Mouse (Mus musculus): Measurements from ENCODE around the gene Eif3c. TPM values are rescaled to one million over a fixed set of nuclear protein-coding genes. Genes with fewer than 3 reads are reported as not detected.

The Eif3c gene
- polyA plus RNA-seq, 1 experiment from 2014 or later = 184 TPM

DNA sequence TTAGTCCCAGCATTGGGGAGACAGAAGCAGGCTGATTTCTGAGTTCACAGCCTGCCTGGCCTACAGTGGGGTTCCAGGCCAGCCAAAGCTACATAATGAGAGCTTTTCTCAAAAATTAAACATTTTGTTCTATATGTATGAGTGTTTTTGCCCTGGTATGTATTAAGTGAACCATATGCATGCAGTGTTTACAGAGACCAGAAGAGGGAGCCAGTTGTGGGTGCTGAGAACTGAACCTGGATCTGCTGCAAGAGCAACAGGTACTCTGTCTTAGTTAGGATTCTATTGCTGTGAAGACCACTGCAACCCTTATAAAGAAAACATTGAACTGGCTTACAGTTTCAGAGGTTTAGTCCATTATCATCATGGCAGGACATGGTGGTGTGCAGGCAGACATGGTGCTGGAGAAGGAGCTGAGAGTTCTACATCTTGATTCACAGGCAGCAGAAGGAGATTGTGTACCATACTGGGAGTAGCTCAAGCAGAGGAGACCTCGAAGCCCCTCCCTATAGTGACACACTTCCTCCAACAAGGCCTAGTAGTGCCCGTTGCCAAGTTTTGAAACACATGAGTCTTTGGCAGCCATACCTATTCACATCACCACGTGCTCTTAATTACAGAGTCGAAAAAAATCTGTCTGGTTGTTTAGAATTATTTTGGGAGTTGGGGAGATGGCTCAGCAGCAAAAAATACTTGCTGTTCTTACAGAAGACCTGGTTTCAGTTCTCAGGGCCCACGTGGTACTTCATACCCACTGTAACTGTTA lies 28.2 kb downstream of the Eif3c start:
- Histone ChIP-seq H3K27me3 (replicated peaks; ENCODE audit: control insufficient read depth, insufficient read depth, low read length) (peaks cover 15% of the 10 kb centered on the region), H3K4me3 (ENCODE audit: low read depth, low read length) (no peak overlapping the region), H3K4me2 (ENCODE audit: low read length) (no peak overlapping the region), H3K9me3 (ENCODE audit: control insufficient read depth, low read length) (no peaks in the 10 kb centered on the region), H3K4me1 (replicated peaks; ENCODE audit: control insufficient read depth, insufficient read depth, low read length) (no peaks in the 10 kb centered on the region), H3K27ac (ENCODE audit: low read depth) (no peak overlapping the region), H3K36me3 (ENCODE audit: control insufficient read depth, insufficient read depth, low read length) (no peaks in the 10 kb centered on the region), H3K9ac (ENCODE audit: low read length) (no peak overlapping the region)
- no peak for ATAC-seq (replicated peaks; ENCODE audit: low FRiP score, low TSS enrichment, low read depth)
- no peak for DNase-seq (ENCODE audit: low spot score)
- WGBS = 79% methylated on average over 5 of the region's 5 CpGs

DNA sequence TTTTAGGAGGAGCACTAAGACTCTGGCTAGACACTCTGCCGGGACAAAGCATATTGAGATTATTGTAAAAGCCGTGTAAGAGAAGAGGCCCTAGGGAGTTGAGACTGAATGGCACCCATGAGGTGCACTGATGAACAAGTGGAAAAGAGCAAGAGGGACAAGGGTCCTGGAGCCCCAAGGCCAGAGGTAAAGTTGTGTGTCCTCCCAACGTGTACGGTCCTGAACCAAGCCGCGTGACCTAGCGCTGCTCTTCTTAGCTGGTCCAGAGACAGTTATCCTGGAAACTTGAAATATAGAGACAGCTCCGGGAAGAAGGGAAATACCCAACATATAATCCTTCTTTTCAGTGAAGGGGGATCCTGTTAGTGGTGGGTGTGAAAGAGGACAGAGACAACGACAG lies 29.7 kb downstream of the Eif3c start:
- WGBS = 60% methylated on average over 9 of the region's 9 CpGs

DNA sequence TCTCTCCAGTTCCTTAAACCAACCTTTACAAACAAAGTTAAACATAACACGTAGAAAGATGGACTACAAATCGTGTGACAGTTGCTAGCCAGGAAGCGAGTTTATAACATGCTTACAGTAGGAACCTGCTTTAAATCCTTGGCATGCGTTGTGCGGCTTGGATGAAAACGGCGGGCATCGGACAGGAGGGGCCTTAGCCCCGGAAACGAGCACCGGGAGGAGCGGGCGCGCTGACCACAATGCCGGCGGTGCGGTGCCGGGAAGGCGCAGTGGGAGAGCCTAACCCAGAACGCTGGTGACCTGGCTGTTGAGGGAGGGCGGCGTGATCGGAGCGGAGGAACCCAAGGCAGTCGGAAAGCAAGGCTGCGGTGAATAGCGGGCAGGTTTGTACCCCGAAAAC lies 30.4 kb downstream of the Eif3c start:
- DNase-seq (ENCODE audit: low spot score) (peak; percentile 69), ATAC-seq (replicated peaks; ENCODE audit: low FRiP score, low TSS enrichment, low read depth) (0 out of 2 replicates have a peak, but pooled peaks have one; percentile 40)
- Histone ChIP-seq H3K36me3 (ENCODE audit: control insufficient read depth, insufficient read depth, low read length) (no peaks in the 10 kb centered on the region), H3K4me1 (replicated peaks; ENCODE audit: control insufficient read depth, insufficient read depth, low read length) (no peaks in the 10 kb centered on the region), H3K4me2 (ENCODE audit: low read length) (peak overlapping the region; percentile 80), H3K4me3 (ENCODE audit: low read depth, low read length) (peak overlapping the region; percentile 42), H3K27me3 (replicated peaks; ENCODE audit: control insufficient read depth, insufficient read depth, low read length) (peaks cover 15% of the 10 kb centered on the region), H3K9me3 (ENCODE audit: control insufficient read depth, low read length) (no peaks in the 10 kb centered on the region), H3K9ac (ENCODE audit: low read length) (peak overlapping the region; percentile 48), H3K27ac (ENCODE audit: low read depth) (no peak overlapping the region)
- WGBS = 1% methylated on average over 28 of the region's 28 CpGs

More for the DNA sequence above, 29.7 kb downstream of the Eif3c start:
- Histone ChIP-seq H3K4me1 (replicated peaks; ENCODE audit: control insufficient read depth, insufficient read depth, low read length) (no peaks in the 10 kb centered on the region), H3K9ac (ENCODE audit: low read length) (no peak overlapping the region), H3K4me3 (ENCODE audit: low read depth, low read length) (peak overlapping the region; percentile 42), H3K4me2 (ENCODE audit: low read length) (peak overlapping the region; percentile 80), H3K36me3 (ENCODE audit: control insufficient read depth, insufficient read depth, low read length) (no peaks in the 10 kb centered on the region), H3K9me3 (ENCODE audit: control insufficient read depth, low read length) (no peaks in the 10 kb centered on the region), H3K27ac (ENCODE audit: low read depth) (no peak overlapping the region), H3K27me3 (replicated peaks; ENCODE audit: control insufficient read depth, insufficient read depth, low read length) (peaks cover 15% of the 10 kb centered on the region)
- DNase-seq (ENCODE audit: low spot score) = no peak
- ATAC-seq (replicated peaks; ENCODE audit: low FRiP score, low TSS enrichment, low read depth) = no peak

DNA sequence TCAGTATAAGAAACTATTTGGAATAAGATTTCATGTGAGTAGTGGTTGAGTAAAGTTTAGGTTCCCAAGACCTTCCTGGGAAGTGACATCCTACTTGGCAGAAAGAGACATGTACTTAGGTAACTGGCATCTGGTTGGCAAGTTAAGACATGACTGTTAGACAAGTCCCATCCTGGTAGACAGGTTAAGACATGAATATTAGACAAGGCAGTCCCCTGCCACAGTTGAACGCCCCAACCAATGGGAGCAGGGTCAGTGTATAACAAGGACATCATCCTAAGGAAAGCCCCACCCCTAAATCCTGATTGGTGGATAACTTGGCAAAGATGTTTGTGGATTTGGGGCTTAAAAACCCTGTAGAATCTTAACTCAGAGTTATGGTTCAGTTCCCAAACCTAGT lies 32.8 kb downstream of the Eif3c start:
- H3K4me1 ChIP-seq (replicated peaks; ENCODE audit: control insufficient read depth, insufficient read depth, low read length) = no peaks in the 10 kb centered on the region
- H3K36me3 ChIP-seq (ENCODE audit: control insufficient read depth, insufficient read depth, low read length) = no peaks in the 10 kb centered on the region
- H3K4me2 ChIP-seq (ENCODE audit: low read length) = no peak overlapping the region
- peaks cover 15% of the 10 kb centered on the region for H3K27me3 ChIP-seq (replicated peaks; ENCODE audit: control insufficient read depth, insufficient read depth, low read length)
- no peak for DNase-seq (ENCODE audit: low spot score)
- no peak for ATAC-seq (replicated peaks; ENCODE audit: low FRiP score, low TSS enrichment, low read depth)
- H3K9ac ChIP-seq (ENCODE audit: low read length) = no peak overlapping the region
- no peak overlapping the region for H3K27ac ChIP-seq (ENCODE audit: low read depth)
- H3K9me3 ChIP-seq (ENCODE audit: control insufficient read depth, low read length) = no peaks in the 10 kb centered on the region
- H3K4me3 ChIP-seq (ENCODE audit: low read depth, low read length) = no peak overlapping the region
- WGBS = 79% methylated on average over 1 of the region's 1 CpGs

DNA sequence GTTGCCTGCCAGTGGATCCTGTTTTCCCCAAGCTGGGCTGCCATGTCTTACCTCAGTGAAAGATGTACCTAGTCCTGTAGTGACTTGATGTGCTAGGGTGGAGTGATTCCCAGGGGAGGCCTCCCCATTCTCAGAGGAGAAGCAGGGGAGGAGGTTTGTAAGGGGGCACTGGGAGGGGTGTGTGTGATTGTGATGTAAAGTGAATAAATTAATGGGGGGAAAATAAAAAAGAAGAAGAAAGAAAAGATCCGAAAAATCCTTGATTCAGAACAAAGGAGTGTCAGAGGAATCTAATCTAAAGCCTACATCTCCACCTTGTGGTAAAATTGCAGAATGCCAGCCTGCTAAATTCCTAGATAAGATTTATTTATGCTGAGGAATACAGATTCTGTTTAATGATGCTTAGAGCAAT lies 38.0 kb downstream of the Eif3c start:
- DNase-seq (ENCODE audit: low spot score) (peak; percentile 72), ATAC-seq (replicated peaks; ENCODE audit: low FRiP score, low TSS enrichment, low read depth) (0 out of 2 replicates have a peak, but pooled peaks have one; percentile 43)
- 8% methylated on average over 1 of the region's 1 CpGs for WGBS
- Histone ChIP-seq H3K27me3 (replicated peaks; ENCODE audit: control insufficient read depth, insufficient read depth, low read length) (no peaks in the 10 kb centered on the region), H3K9ac (ENCODE audit: low read length) (peak overlapping the region; percentile 34), H3K4me2 (ENCODE audit: low read length) (no peak overlapping the region), H3K4me1 (replicated peaks; ENCODE audit: control insufficient read depth, insufficient read depth, low read length) (no peaks in the 10 kb centered on the region), H3K4me3 (ENCODE audit: low read depth, low read length) (no peak overlapping the region), H3K36me3 (ENCODE audit: control insufficient read depth, insufficient read depth, low read length) (no peaks in the 10 kb centered on the region), H3K27ac (ENCODE audit: low read depth) (no peak overlapping the region), H3K9me3 (ENCODE audit: control insufficient read depth, low read length) (no peaks in the 10 kb centered on the region)

DNA sequence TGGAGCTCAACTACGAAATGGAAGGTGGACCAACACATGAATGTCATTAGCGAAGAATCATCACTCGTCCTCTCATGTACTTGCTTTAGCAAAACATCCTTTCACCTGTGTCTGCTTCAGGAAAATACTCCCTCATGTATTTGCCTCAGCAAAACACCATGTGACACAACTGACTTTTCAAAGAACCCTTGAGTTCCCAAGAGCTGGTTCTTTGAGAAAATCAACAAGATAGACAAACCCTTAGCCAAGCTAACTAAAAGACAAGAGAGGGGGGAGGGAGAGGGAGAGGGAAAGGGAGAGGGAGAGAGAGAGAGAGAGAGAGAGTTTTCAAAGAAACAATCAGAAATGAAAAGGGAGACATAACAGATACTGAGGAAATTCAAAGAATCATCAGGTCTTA lies 42.9 kb downstream of the Eif3c start:
- H3K27me3 ChIP-seq (replicated peaks; ENCODE audit: control insufficient read depth, insufficient read depth, low read length) = no peaks in the 10 kb centered on the region
- no peaks in the 10 kb centered on the region for H3K36me3 ChIP-seq (ENCODE audit: control insufficient read depth, insufficient read depth, low read length)
- DNase-seq (ENCODE audit: low spot score) (no peak), ATAC-seq (replicated peaks; ENCODE audit: low FRiP score, low TSS enrichment, low read depth) (no peak)
- no peaks in the 10 kb centered on the region for H3K9me3 ChIP-seq (ENCODE audit: control insufficient read depth, low read length)
- no peaks in the 10 kb centered on the region for H3K4me1 ChIP-seq (replicated peaks; ENCODE audit: control insufficient read depth, insufficient read depth, low read length)
- no peak overlapping the region for H3K9ac ChIP-seq (ENCODE audit: low read length)
- no peak overlapping the region for H3K27ac ChIP-seq (ENCODE audit: low read depth)
- 82% methylated on average over 3 of the region's 3 CpGs for WGBS
- no peak overlapping the region for H3K4me3 ChIP-seq (ENCODE audit: low read depth, low read length)
- H3K4me2 ChIP-seq (ENCODE audit: low read length) = no peak overlapping the region

DNA sequence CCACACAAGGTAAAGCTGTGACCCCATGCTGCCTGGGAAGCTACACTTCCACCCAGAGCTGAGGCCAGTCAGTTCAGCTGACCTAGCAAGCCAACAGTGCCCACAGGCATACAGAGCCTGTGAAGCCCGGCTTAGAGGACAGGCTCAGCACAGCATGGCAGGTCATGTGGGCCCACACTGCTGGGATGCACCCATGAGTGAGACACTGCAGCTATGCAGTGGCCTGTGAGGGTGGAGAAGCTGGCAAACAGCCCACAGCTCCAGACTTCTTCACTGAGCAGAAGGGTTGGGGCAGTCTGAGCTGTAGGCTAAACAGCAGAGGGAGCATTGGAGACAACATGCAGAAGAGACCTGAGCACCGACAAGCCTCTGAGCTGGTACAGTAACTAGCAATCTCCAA lies 46.7 kb downstream of the Eif3c start:
- Histone ChIP-seq H3K4me1 (replicated peaks; ENCODE audit: control insufficient read depth, insufficient read depth, low read length) (no peaks in the 10 kb centered on the region), H3K9ac (ENCODE audit: low read length) (no peak overlapping the region), H3K27me3 (replicated peaks; ENCODE audit: control insufficient read depth, insufficient read depth, low read length) (no peaks in the 10 kb centered on the region), H3K36me3 (ENCODE audit: control insufficient read depth, insufficient read depth, low read length) (no peaks in the 10 kb centered on the region), H3K4me3 (ENCODE audit: low read depth, low read length) (no peak overlapping the region), H3K9me3 (ENCODE audit: control insufficient read depth, low read length) (no peaks in the 10 kb centered on the region), H3K4me2 (ENCODE audit: low read length) (no peak overlapping the region), H3K27ac (ENCODE audit: low read depth) (no peak overlapping the region)
- ATAC-seq (replicated peaks; ENCODE audit: low FRiP score, low TSS enrichment, low read depth) (0 out of 2 replicates have a peak, but pooled peaks have one; percentile 47), DNase-seq (ENCODE audit: low spot score) (no peak)
- 63% methylated on average over 2 of the region's 2 CpGs for WGBS

DNA sequence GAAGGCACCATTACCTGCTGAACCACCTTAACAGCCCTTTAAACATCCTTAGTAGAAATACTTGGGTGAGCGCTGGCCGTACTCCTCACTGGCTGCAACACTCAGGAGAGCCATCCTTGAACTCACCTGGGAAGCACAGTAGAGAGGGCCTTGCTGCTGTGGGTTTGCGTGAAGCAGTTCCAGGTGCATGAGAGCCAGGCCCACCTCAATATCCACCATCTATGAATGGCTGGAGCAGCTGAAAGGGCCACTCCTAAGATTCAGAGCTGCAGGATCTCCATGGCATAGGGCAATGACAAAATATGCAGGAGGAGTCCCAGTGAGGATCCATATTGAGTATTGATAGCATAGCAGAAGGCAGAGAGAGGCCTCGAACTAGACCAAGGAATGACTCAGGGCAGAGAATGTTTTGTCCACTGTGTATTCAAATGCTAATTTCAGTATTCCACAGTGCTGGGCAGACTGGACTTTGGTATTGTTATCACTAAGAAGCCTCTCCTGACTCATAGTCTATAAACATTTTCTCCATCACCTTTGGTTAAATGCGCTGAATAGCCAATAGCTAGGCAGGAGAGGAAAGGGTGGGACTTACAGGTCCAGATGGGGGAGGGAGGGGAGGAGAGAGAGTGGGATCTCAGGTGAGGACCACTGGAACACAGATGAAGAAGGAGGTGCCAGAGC lies 47.8 kb downstream of the Eif3c start:
- no peaks in the 10 kb centered on the region for H3K36me3 ChIP-seq (ENCODE audit: control insufficient read depth, insufficient read depth, low read length)
- no peaks in the 10 kb centered on the region for H3K9me3 ChIP-seq (ENCODE audit: control insufficient read depth, low read length)
- H3K27ac ChIP-seq (ENCODE audit: low read depth) = no peak overlapping the region
- H3K4me3 ChIP-seq (ENCODE audit: low read depth, low read length) = no peak overlapping the region
- ATAC-seq (replicated peaks; ENCODE audit: low FRiP score, low TSS enrichment, low read depth) = no peak
- no peak for DNase-seq (ENCODE audit: low spot score)
- no peak overlapping the region for H3K4me2 ChIP-seq (ENCODE audit: low read length)
- H3K27me3 ChIP-seq (replicated peaks; ENCODE audit: control insufficient read depth, insufficient read depth, low read length) = no peaks in the 10 kb centered on the region
- H3K4me1 ChIP-seq (replicated peaks; ENCODE audit: control insufficient read depth, insufficient read depth, low read length) = no peaks in the 10 kb centered on the region
- H3K9ac ChIP-seq (ENCODE audit: low read length) = no peak overlapping the region
- 87% methylated on average over 5 of the region's 5 CpGs for WGBS

Measured in intestine, embryonic 14.5 days (tissue).